ENCODE assay signal across 15 mouse cellular contexts in the genomic region with DNA sequence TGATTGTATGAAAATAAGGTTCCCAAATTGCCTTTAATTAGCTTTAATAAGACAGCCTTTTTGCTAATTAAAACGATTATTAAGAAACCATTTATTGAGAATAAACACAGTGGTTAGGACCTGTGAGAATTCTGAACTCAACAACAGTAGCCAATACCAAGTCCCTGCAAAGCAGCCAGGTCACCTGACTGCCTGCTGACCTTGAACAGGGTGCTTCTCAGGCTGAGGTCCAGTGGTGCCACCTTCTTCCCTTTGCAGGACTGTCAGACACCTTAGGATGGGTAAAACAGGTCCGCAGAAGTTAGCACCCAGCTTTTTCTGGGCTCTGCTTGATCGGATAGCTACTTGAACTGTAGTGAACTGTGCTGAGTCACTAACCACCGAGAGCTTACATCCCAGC. TPM values are rescaled to one million over a fixed set of nuclear protein-coding genes. Genes with fewer than 3 reads are reported as not detected.
DNase-seq lines count a peak whose midpoint lies in the region; ATAC-seq lines count a peak whose summit lies in the region.
"Had no signal": no experiment of that assay in that cellular context is flagged by ENCODE, and none has a peak within 500 bp of the region (broad histone marks: within the 10 kb centered on the region; RNA-seq: fewer than 3 reads in every experiment).

No protein-coding gene starts in this region.

- no peak for ATAC-seq in midbrain, embryonic 15.5 days (replicated peaks)
- peak; percentile 24; the same call in 1 of the 2 replicates for ATAC-seq in liver, embryonic 13.5 days (ENCODE audit: low read depth)
- ATAC-seq in forebrain, embryonic 16.5 days, result no peak
- ATAC-seq: inflammation-experienced regulatory T-cells, adult 6 months had no signal

- 21% methylated on average over 4 of the region's 4 CpGs for WGBS in midbrain, embryonic 10.5 days
- WGBS in midbrain, embryonic 15.5 days, result 31% methylated on average over 4 of the region's 4 CpGs
- WGBS in embryonic facial prominence, embryonic 10.5 days, result 24% methylated on average over 4 of the region's 4 CpGs
- WGBS in liver, embryonic 13.5 days (ENCODE audit: insufficient replicate concordance), result 21% methylated on average over 4 of the region's 4 CpGs
- WGBS in forebrain, embryonic 16.5 days, result 52% methylated on average over 4 of the region's 4 CpGs

- H3K9me3 ChIP-seq in midbrain, embryonic 10.5 days (replicated peaks), result no peaks in the 10 kb centered on the region
- no peaks in the 10 kb centered on the region for H3K9me3 ChIP-seq in midbrain, embryonic 15.5 days
- no peaks in the 10 kb centered on the region for H3K9me3 ChIP-seq in embryonic facial prominence, embryonic 10.5 days
- H3K9me3 ChIP-seq in liver, embryonic 13.5 days (replicated peaks), result no peaks in the 10 kb centered on the region
- no peaks in the 10 kb centered on the region for H3K9me3 ChIP-seq in forebrain, embryonic 16.5 days (ENCODE audit: control insufficient read depth, low read length)
- H3K9me3 ChIP-seq: forebrain, embryonic 12.5 days; stomach, embryonic 15.5 days had no signal

- peaks cover 96% of the 10 kb centered on the region for H3K27me3 ChIP-seq in midbrain, embryonic 10.5 days (ENCODE audit: low read depth, poor library complexity, severe bottlenecking)
- no peaks in the 10 kb centered on the region for H3K27me3 ChIP-seq in midbrain, embryonic 15.5 days (replicated peaks)
- peaks cover 86% of the 10 kb centered on the region for H3K27me3 ChIP-seq in embryonic facial prominence, embryonic 10.5 days (replicated peaks; ENCODE audit: low read depth, poor library complexity, severe bottlenecking)
- peaks cover 63% of the 10 kb centered on the region for H3K27me3 ChIP-seq in liver, embryonic 13.5 days
- H3K27me3 ChIP-seq in forebrain, embryonic 16.5 days (replicated peaks; ENCODE audit: control insufficient read depth, insufficient read depth, low read length), result no peaks in the 10 kb centered on the region

- DNase-seq in kidney, adult 11 months, result peak; percentile 45
- no peak for DNase-seq in kidney, postnatal 10 days
- DNase-seq in midbrain, embryonic 10.5 days (ENCODE audit: low spot score), result no peak
- no peak for DNase-seq in embryonic facial prominence, embryonic 10.5 days (ENCODE audit: low spot score)
- DNase-seq in liver, embryonic 13.5 days, result no peak
- DNase-seq: cerebellum, adult 8-10 months; gastrocnemius, postnatal 36 days; heart, postnatal 36 days; thymus, postnatal 25 days had no signal

- H3K4me2 ChIP-seq in midbrain, embryonic 15.5 days, result no peak overlapping the region
- H3K4me2 ChIP-seq in liver, embryonic 13.5 days, result no peak overlapping the region
- H3K4me2 ChIP-seq in forebrain, embryonic 16.5 days (ENCODE audit: low read length), result no peak overlapping the region
- H3K4me2 ChIP-seq: stomach, embryonic 15.5 days had no signal

- peak overlapping the region; percentile 58 for H3K4me3 ChIP-seq in midbrain, embryonic 10.5 days
- H3K4me3 ChIP-seq in midbrain, embryonic 15.5 days, result no peak overlapping the region
- no peak overlapping the region for H3K4me3 ChIP-seq in embryonic facial prominence, embryonic 10.5 days
- H3K4me3 ChIP-seq in liver, embryonic 13.5 days (replicated peaks), result no peak overlapping the region
- H3K4me3 ChIP-seq in forebrain, embryonic 16.5 days (replicated peaks; ENCODE audit: low read length), result no peak overlapping the region
- H3K4me3 ChIP-seq: forebrain, embryonic 12.5 days; myocyte; stomach, embryonic 15.5 days had no signal

- H3K4me1 ChIP-seq in midbrain, embryonic 10.5 days, result peaks cover 59% of the 10 kb centered on the region
- peaks cover 40% of the 10 kb centered on the region for H3K4me1 ChIP-seq in midbrain, embryonic 15.5 days
- H3K4me1 ChIP-seq in embryonic facial prominence, embryonic 10.5 days, result peaks cover 65% of the 10 kb centered on the region
- peaks cover 30% of the 10 kb centered on the region for H3K4me1 ChIP-seq in liver, embryonic 13.5 days (replicated peaks)
- H3K4me1 ChIP-seq in forebrain, embryonic 16.5 days (replicated peaks; ENCODE audit: control insufficient read depth, insufficient read depth, low read length), result peaks cover 22% of the 10 kb centered on the region

- H3K9ac ChIP-seq in midbrain, embryonic 15.5 days, result no peak overlapping the region
- no peak overlapping the region for H3K9ac ChIP-seq in liver, embryonic 13.5 days
- H3K9ac ChIP-seq in forebrain, embryonic 16.5 days (replicated peaks; ENCODE audit: low read depth, low read length), result no peak overlapping the region
- H3K9ac ChIP-seq: forebrain, embryonic 12.5 days; stomach, embryonic 15.5 days had no signal

- H3K36me3 ChIP-seq in midbrain, embryonic 10.5 days, result no peaks in the 10 kb centered on the region
- no peaks in the 10 kb centered on the region for H3K36me3 ChIP-seq in midbrain, embryonic 15.5 days (replicated peaks)
- no peaks in the 10 kb centered on the region for H3K36me3 ChIP-seq in embryonic facial prominence, embryonic 10.5 days (replicated peaks)
- no peaks in the 10 kb centered on the region for H3K36me3 ChIP-seq in liver, embryonic 13.5 days
- no peaks in the 10 kb centered on the region for H3K36me3 ChIP-seq in forebrain, embryonic 16.5 days (ENCODE audit: control insufficient read depth, insufficient read depth)
- H3K36me3 ChIP-seq: forebrain, embryonic 12.5 days; stomach, embryonic 15.5 days had no signal

- H3K27ac ChIP-seq in midbrain, embryonic 10.5 days (replicated peaks), result peak overlapping the region; percentile 93
- no peak overlapping the region for H3K27ac ChIP-seq in midbrain, embryonic 15.5 days
- peak overlapping the region; percentile 93 for H3K27ac ChIP-seq in embryonic facial prominence, embryonic 10.5 days (replicated peaks)
- no peak overlapping the region for H3K27ac ChIP-seq in liver, embryonic 13.5 days
- no peak overlapping the region for H3K27ac ChIP-seq in forebrain, embryonic 16.5 days (ENCODE audit: low read length)
- H3K27ac ChIP-seq: stomach, embryonic 15.5 days had no signal

RNA-seq across cellular contexts. Expression of gene Sertad4, which starts 22.5 kb away (rescaled TPM):
- polyA plus RNA-seq in midbrain, embryonic 10.5 days (2016; fragmentation: Nextera tagmentation; extraction: Ambion mirVana), result 8.3 and 11.4 TPM in 2 replicates
- 30.4 and 30.7 TPM in 2 replicates for polyA plus RNA-seq in midbrain, embryonic 15.5 days (2015; fragmentation: Nextera tagmentation; extraction: Ambion mirVana)
- polyA plus RNA-seq in embryonic facial prominence, embryonic 10.5 days (2016; fragmentation: Nextera tagmentation; extraction: Ambion mirVana), result 23.6 and 33.4 TPM in 2 replicates
- polyA plus RNA-seq in liver, embryonic 13.5 days (2015; fragmentation: Nextera tagmentation; extraction: Ambion mirVana), result 0.93 and 1.2 TPM in 2 replicates
- polyA plus RNA-seq in forebrain, embryonic 16.5 days (2015; fragmentation: Nextera tagmentation; extraction: Ambion mirVana), result 38.1 and 41.9 TPM in 2 replicates
- polyA plus RNA-seq: inflammation-experienced regulatory T-cells, adult 6 months had no signal

Comparison
In these comparisons a context has a peak if more than half of its experiments do, and no peak if none do; other contexts are left out.
1. H3K27ac ChIP-seq: peak in midbrain, embryonic 10.5 days (single experiment) and embryonic facial prominence, embryonic 10.5 days (single experiment); none in midbrain, embryonic 15.5 days (single experiment), liver, embryonic 13.5 days (single experiment) and forebrain, embryonic 16.5 days (single experiment).